Mouse (Mus musculus): ENCODE data around the gene Map3k7cl.

Map3k7cl gene

GRCm38 (mm10) chr16:87552907-87553691 is at the start of gene Map3k7cl:
TSS of gene Map3k7cl (plus strand) at chr16:87553330.
- DNase-seq: no peak

GRCm38 (mm10) chr16:87511706-87512105 is 41.4 kb upstream of the Map3k7cl start:
- DNase-seq: no peak

GRCm38 (mm10) chr16:87512331-87512730 is 40.8 kb upstream of the Map3k7cl start:
- DNase-seq: no peak

- DNase-seq: no peak
These were observed 28.9 kb upstream of the Map3k7cl start for GRCm38 (mm10) chr16:87524228-87524627.

DNA sequence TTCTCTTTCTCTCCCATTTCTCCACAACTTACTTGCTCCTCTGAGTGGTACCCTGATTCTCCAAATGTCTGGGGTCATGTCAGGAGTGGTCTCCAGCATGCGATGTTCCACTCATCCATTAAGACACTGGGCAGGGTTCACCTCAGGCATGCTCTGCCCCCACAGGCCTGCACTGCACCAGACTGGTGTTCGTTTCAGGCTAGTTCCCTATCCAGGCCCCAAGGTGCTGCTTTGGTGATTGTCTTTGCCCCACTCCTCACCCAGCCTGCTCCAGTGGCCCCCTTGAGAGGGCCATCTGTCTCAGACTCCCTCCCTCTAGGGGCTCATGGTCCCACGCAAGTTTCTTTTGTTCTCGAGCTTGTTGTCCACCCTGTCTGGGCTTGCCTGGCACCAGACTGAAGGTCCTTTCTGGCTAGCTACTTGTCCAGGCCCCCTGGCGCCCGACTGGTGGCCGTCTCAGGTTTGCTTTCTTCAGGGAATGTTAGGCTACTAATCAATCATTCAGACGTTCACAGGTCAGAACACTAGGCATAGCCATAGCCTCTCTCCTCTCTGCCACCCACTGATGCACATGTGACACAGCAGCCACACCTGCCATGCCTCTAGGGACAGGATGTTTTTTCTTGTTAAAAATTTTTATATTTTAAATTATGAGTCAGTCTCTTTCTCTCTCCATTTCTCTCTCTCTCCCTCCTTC is 25.4 kb upstream of the Map3k7cl start:
- no peak for DNase-seq

- no peak for DNase-seq
These were observed 24.4 kb upstream of the Map3k7cl start for GRCm38 (mm10) chr16:87528755-87529154.

GRCm38 (mm10) chr16:87548348-87548747 is 4.8 kb upstream of the Map3k7cl start:
- DNase-seq: no peak

GRCm38 (mm10) chr16:87556320-87556719 is 3.2 kb downstream of the Map3k7cl start:
- DNase-seq: no peak

DNA sequence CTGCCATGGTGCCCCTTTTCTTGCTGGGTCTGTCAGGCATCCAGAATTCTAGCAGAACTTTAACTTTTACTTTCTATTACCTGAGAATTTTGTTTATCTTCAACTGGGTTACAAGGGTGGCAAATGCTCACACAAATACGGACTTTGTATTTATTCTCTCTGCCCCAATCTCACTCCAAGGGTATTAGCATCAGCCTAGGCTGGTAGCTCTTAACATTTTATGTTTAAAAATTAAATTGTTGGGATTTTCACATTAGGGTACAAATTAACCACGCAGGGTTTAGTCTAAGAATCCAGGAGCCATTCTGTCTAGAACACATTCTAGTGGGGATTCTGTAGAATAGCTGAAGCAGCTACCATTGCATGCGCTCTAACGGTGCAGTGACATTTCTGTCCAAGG is 8.4 kb downstream of the Map3k7cl start:
- no peak for DNase-seq

GRCm38 (mm10) chr16:87563524-87563923 is 10.4 kb downstream of the Map3k7cl start:
- no peak for DNase-seq

- DNase-seq: no peak
These were observed 11.4 kb downstream of the Map3k7cl start for GRCm38 (mm10) chr16:87564564-87564963.

DNA sequence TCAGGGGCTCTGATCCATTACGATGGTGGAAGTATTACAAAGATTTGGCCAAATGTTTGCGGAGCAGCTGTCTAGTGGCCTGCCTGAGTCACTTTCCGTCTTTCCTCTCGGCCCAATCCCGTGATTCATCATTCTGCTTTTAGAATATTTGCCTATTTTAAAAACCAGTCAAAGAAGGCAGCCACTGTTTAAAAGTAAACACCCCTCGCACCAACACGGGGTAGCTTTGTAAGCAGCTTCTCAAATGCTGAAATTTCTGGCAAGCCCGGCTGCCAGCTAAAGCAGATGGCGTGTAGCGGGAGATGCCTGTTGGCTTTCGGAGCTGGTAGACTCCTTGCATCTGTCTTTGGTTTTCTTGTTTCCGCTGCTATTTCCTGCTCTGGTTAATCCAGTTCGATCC is 14.4 kb downstream of the Map3k7cl start:
- no peak for DNase-seq

DNA sequence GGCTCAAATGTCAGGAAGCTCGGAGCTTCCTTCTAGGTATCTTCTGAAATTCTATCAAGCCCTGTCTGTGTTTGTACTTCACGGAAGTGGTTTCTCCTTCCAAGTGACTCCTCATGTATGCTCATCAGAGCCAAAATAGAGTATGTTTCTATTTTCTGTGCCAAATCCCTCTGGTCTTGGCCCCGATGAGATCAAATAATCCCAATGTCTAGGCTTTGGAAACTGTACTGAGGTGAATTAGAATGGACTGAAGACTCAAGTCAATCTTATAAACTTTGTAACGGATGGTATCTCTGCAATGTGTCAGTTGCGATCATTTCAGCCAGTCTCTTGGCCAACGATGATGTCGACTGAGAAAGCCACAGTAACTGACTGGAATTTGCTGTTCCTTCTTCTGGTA is 15.1 kb downstream of the Map3k7cl start:
- DNase-seq: no peak

DNA sequence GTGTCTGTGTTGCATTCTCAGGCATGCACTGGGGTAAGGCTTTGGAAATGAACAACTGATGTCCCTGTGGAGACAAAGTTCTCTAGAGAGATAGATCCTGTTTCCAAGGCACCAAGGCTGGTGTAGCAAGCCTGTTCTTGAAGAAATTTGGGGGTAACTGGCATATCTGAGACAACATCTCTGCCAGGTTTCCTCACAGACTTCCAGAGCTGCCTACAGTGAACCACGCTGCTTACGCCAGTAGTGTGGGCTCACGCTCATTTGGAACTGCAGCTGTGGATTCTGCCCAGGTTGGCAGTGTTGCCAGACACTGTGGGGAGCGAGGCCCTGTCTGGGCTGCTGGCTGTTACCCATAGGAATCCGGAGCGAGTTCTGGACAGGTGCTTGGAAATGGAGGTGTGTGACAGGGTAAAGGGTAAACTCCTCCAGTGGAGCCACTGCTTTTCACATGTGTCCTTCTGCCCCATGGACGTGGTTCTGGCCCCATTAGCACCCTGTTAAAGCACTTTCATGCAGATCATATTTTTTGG is 16.5 kb downstream of the Map3k7cl start:
- DNase-seq: no peak

DNA sequence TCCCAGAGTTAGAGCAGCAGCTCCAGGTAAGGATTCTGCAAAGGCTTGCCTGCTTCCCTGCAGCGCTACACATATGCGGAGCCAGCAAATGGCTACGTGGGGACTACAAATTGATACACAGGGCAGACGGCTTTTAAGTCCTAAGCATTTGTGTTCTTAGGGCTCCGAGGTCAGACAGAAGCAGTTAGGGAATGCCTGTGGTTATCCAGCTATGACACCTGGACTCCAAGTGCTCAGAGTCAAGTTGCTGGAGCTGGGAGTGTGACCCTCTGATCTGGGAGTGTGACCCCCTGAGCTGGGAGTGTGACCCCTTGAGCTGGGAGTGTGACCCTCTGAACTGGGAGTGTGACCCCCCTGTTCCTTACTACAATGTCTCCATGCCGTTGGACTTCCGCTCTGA is 17.2 kb downstream of the Map3k7cl start:
- no peak for DNase-seq

- no peak for DNase-seq
These were observed 20.3 kb downstream of the Map3k7cl start for GRCm38 (mm10) chr16:87573409-87573808.

DNA sequence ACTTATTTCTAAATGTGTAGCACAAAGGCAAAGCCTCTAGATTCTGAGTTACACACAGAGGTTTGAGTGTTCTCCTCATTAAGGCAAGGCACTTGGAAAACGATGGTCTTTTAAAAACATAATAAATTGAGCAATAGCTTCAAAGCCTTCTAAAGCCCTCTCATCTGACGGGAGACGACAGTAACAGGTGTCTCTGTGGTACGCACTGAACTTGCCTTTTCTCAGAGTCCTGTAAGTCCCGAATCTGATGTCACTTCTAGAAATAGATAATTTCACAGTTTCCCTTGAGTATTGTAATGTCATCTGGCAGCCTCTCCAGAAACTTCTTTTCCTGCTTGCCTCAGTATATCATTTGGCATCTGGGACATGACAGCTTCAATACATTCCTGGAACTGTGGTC is 21.0 kb downstream of the Map3k7cl start:
- DNase-seq: no peak

GRCm38 (mm10) chr16:87575600-87575999 is 22.5 kb downstream of the Map3k7cl start:
- DNase-seq: no peak

- no peak for DNase-seq
These were observed 25.8 kb downstream of the Map3k7cl start for GRCm38 (mm10) chr16:87578881-87579280.

- DNase-seq: no peak
These were observed 26.3 kb downstream of the Map3k7cl start for GRCm38 (mm10) chr16:87579462-87579861.

GRCm38 (mm10) chr16:87582776-87583175 is 29.6 kb downstream of the Map3k7cl start:
- no peak for DNase-seq

DNA sequence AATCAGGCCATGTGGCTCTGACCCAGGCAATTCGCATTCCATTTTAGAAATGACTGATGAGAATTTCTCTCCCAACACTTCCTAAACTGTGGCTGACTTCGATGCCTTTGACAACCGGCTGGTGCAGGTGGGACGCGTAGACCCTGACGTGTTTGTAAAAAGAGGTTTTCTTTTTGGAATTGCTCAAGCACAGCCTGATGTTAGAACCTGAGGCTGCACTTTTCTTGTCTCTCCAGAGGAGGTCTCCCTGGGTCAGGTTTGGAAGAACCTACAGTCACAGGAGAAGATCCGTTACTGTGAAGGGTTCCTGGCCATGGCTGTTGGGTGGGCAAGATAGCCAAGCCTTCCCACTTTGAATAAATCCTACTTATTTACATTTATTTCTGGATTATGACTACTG is 31.5 kb downstream of the Map3k7cl start:
- DNase-seq: no peak

DNA sequence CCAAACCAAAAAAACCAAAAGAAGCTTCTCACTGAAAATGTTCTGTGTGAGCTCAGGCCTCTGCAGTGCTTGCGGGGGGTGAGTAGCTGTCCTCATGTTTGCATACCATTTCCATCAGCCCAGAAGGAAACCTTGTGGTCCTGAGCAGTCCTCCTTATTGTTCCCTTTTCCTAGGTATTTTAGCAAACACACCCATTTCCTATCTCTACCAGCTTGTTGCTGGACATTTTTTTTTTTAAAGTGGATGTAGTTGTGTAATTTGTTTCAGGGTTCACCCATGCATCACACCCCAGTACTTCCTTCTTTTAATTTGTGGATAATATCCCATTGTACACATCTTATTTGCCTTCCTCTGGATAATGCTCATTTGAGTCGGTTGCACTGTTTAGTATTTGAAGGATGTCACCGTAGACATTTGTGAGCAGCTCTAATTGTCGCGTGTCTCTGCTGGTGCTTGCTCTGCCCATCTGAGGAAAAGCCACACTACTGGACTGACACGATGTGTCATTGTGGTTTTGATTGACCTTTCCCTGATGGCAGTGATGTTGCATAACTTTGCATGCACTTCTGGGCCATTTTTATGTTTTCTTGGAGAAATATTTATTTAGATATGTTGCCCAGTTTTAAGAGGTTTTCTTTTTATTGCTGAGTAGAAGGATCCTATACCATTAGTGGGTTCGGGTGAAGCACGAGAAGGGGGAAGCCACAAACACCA is 32.6 kb downstream of the Map3k7cl start:
- DNase-seq: no peak
